Mouse (Mus musculus) adrenal gland, adult 2 months (tissue): ENCODE data around the gene Ing3. TPM values are rescaled to one million over a fixed set of nuclear protein-coding genes. Genes with fewer than 3 reads are reported as not detected.

Experiments
- DNase-seq: peaks from one replicate; pipeline ENCODE4 v3.0.0; 2021
- polyA plus RNA-seq: library from polyadenylated mRNA; depleted of rRNA; stranded (reverse); fragments of >200 nt; gene quantifications from 2 replicates; pipeline ENCODE4 v1.2.3, GENCODE M21; 2012; rRNA removed
- total RNA-seq, 2 experiments: library from RNA; stranded (reverse); gene quantifications; 2 replicates each; pipeline ENCODE4 v1.2.3; 2021

Gene Ing3
- total and polyA plus RNA-seq, 3 experiments: 3.5 to 25.9 (median 22.3) TPM

DNA sequence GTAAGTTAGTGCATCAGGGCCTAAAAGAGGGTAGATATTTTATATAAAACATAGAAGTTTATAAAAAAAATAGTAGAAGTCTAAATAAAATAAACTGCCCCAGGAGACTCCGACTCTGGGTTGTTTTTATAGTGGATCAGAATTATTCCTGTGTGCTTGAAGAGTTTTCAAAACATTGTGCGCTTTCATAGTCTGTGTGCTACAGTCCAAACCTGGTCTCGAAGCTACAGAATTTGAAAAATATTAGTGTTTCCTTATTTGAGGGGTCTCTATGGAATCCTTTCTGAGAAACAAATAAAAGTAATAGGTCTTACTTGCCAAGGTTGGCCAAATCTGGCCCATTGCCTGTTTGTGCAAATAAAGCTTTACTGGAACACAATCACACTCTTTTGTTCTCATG, 71.9 kb downstream of the Ing3 start:
- DNase-seq: no peak

DNA sequence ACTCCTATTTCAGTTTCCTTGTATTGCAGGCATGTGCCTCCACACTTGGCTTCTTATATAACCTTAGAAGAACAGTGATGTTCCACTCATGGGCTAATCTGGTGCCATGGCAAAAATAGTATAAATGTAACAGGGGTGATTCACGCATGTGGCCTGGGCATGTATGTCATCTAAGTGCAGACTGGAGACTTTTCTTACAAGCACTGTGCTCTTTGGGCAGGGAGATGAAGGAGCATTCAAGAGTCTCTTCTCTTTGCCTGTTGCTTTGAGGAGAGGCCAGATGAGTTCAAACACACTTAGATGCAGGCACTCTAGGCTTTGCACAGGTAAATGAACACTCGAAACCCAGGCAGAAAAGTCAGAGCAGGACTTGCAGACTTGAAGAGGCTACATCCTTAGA, 74.8 kb downstream of the Ing3 start:
- DNase-seq: no peak

Other genes with a start within 250 kb of the Ing3 start
- gene Tspan12, start 97.1 kb upstream of the Ing3 start, total RNA-seq: 100 to 1,000 TPM; 114 to 198 TPM
- gene Tspan12, start 97.1 kb upstream of the Ing3 start, polyA plus RNA-seq: 15.4 TPM in 2 replicates
- gene Cped1, start 36.3 kb downstream of the Ing3 start, total RNA-seq: 10 to 100 TPM; 38.2 to 51.7 TPM
- gene Cped1, start 36.3 kb downstream of the Ing3 start, polyA plus RNA-seq: 5.6 and 7.1 TPM in 2 replicates